ENCODE assay signal across 8 mouse cellular contexts in genomic region chr11:120579316-120580107, GRCm38 (mm10). TPM values are rescaled to one million over a fixed set of nuclear protein-coding genes. Genes with fewer than 3 reads are reported as not detected.
DNase-seq lines count a peak whose midpoint lies in the region; ATAC-seq and TF ChIP-seq lines count a peak whose summit lies in the region.

No protein-coding gene starts in this region.

- peak overlapping the region; percentile 94 for H3K9ac ChIP-seq in intestine, embryonic 16.5 days (ENCODE audit: low read depth, low read length)
- H3K9ac ChIP-seq in midbrain, postnatal 0 days (replicated peaks; ENCODE audit: low read length, poor library complexity, severe bottlenecking) = no peak overlapping the region
- H3K9ac ChIP-seq in stomach, embryonic 14.5 days (replicated peaks; ENCODE audit: low read depth, low read length) = peak overlapping the region; percentile 2; the same call in 1 of the 2 replicates

- 49% methylated on average over 15 of the region's 15 CpGs for WGBS in intestine, embryonic 16.5 days
- WGBS in midbrain, postnatal 0 days = 62% methylated on average over 15 of the region's 15 CpGs
- 51% methylated on average over 15 of the region's 15 CpGs for WGBS in stomach, embryonic 14.5 days

- no peaks in the 10 kb centered on the region for H3K27me3 ChIP-seq in intestine, embryonic 16.5 days (replicated peaks; ENCODE audit: control insufficient read depth, insufficient read depth, low read length)
- no peaks in the 10 kb centered on the region for H3K27me3 ChIP-seq in midbrain, postnatal 0 days (ENCODE audit: insufficient read depth, low read length)
- H3K27me3 ChIP-seq in stomach, embryonic 14.5 days (ENCODE audit: control insufficient read depth, insufficient read depth, low read length) = no peaks in the 10 kb centered on the region

- no peak for ATAC-seq in intestine, embryonic 16.5 days
- ATAC-seq in midbrain, postnatal 0 days (ENCODE audit: low FRiP score) = no peak
- ATAC-seq in stomach, embryonic 14.5 days (ENCODE audit: insufficient number of reproducible peaks, insufficient read depth, low FRiP score, low read depth) = no peak

- peaks cover 46% of the 10 kb centered on the region for H3K4me1 ChIP-seq in intestine, embryonic 16.5 days (ENCODE audit: control insufficient read depth, insufficient read depth, low read length)
- peaks cover 5% of the 10 kb centered on the region for H3K4me1 ChIP-seq in midbrain, postnatal 0 days (ENCODE audit: insufficient read depth, low read length)
- peaks cover 18% of the 10 kb centered on the region for H3K4me1 ChIP-seq in stomach, embryonic 14.5 days (ENCODE audit: control insufficient read depth, insufficient read depth, low read length)

- H3K9me3 ChIP-seq in intestine, embryonic 16.5 days (ENCODE audit: control insufficient read depth, low read length) = no peaks in the 10 kb centered on the region
- no peaks in the 10 kb centered on the region for H3K9me3 ChIP-seq in midbrain, postnatal 0 days (ENCODE audit: low read length)
- H3K9me3 ChIP-seq in stomach, embryonic 14.5 days (ENCODE audit: control insufficient read depth, low read depth, low read length) = 0 out of 2 replicates have a peak, but pooled peaks cover 3% of the 10 kb centered on the region

- DNase-seq in ovary, postnatal 10 days (ENCODE audit: low spot score) = peak; percentile 57
- DNase-seq in ovary, adult 18-20 months (ENCODE audit: low spot score) = no peak
- DNase-seq in embryo, embryonic 10 days (ENCODE audit: low spot score) = peak; percentile 78
- DNase-seq in gastrocnemius, postnatal 36 days = peak; percentile 60 to 63
- DNase-seq in liver = peak; percentile 82
- DNase-seq in midbrain, postnatal 0 days (ENCODE audit: low spot score) = peak; percentile 70

- intact Hi-C loops in gastrocnemius, postnatal 36 days (cut with DNase I) = loop anchor here (2.0 to 5.0 kb wide), 2 partner anchors 19 to 33 kb away; partner anchors contain the start of genes Alyref and Anapc11

- TF ChIP-seq CTCF in midbrain, postnatal 0 days (IDR thresholded peaks at IDR 0.05) = peak; percentile 96

- peak overlapping the region; percentile 63 for H3K4me2 ChIP-seq in intestine, embryonic 16.5 days (ENCODE audit: low read depth, low read length)
- H3K4me2 ChIP-seq in midbrain, postnatal 0 days (ENCODE audit: low read depth, low read length, poor library complexity, severe bottlenecking) = peak overlapping the region; percentile 95
- peak overlapping the region; percentile 95 for H3K4me2 ChIP-seq in stomach, embryonic 14.5 days (replicated peaks; ENCODE audit: low read depth, low read length)

- peak overlapping the region; percentile 75 for H3K4me3 ChIP-seq in intestine, embryonic 16.5 days (ENCODE audit: low read length)
- peak overlapping the region; percentile 96 for H3K4me3 ChIP-seq in midbrain, postnatal 0 days (ENCODE audit: low read depth, low read length)
- peak overlapping the region; percentile 91 for H3K4me3 ChIP-seq in stomach, embryonic 14.5 days (ENCODE audit: low read depth, low read length)

- peak overlapping the region; percentile 93 for H3K27ac ChIP-seq in intestine, embryonic 16.5 days (ENCODE audit: low read length)
- H3K27ac ChIP-seq in midbrain, postnatal 0 days (ENCODE audit: low read depth, low read length) = peak overlapping the region; percentile 96; the same call in 1 of the 2 replicates
- peak overlapping the region; percentile 94; the same call in 1 of the 2 replicates for H3K27ac ChIP-seq in stomach, embryonic 14.5 days (ENCODE audit: low read length)

- peaks cover 24% of the 10 kb centered on the region for H3K36me3 ChIP-seq in intestine, embryonic 16.5 days (ENCODE audit: control insufficient read depth, insufficient read depth, low read length)
- peaks cover 26% of the 10 kb centered on the region for H3K36me3 ChIP-seq in midbrain, postnatal 0 days (ENCODE audit: insufficient read depth, low read length)
- H3K36me3 ChIP-seq in stomach, embryonic 14.5 days (ENCODE audit: control insufficient read depth, insufficient read depth, low read length) = peaks cover 29% of the 10 kb centered on the region

RNA-seq across cellular contexts. Expression of gene Arhgdia, which starts 1.9 kb away (rescaled TPM):
- 10 to 100 TPM; 73.1 to 77.1 TPM for total RNA-seq in gastrocnemius, postnatal 36 days (2021)
- polyA plus RNA-seq in intestine, embryonic 16.5 days (2015; fragmentation: Nextera tagmentation; extraction: Ambion mirVana) = 626 and 641 TPM in 2 replicates
- total RNA-seq in midbrain, postnatal 0 days (2014; rRNA removed) = 233 and 286 TPM in 2 replicates
- 390 and 417 TPM in 2 replicates for polyA plus RNA-seq in midbrain, postnatal 0 days (2015; fragmentation: Nextera tagmentation; extraction: Ambion mirVana)
- 575 and 578 TPM in 2 replicates for polyA plus RNA-seq in stomach, embryonic 14.5 days (2014; fragmentation: Nextera tagmentation; extraction: Ambion mirVana)

RNA-seq across cellular contexts. Expression of gene P4hb, which starts 6.5 kb away (rescaled TPM):
- total RNA-seq in gastrocnemius, postnatal 36 days (2021) = 100 to 1,000 TPM; 174 to 203 TPM
- 1,365 and 1,538 TPM in 2 replicates for polyA plus RNA-seq in intestine, embryonic 16.5 days (2015; fragmentation: Nextera tagmentation; extraction: Ambion mirVana)
- 161 and 165 TPM in 2 replicates for total RNA-seq in midbrain, postnatal 0 days (2014; rRNA removed)
- polyA plus RNA-seq in midbrain, postnatal 0 days (2015; fragmentation: Nextera tagmentation; extraction: Ambion mirVana) = 191 and 209 TPM in 2 replicates
- 768 and 850 TPM in 2 replicates for polyA plus RNA-seq in stomach, embryonic 14.5 days (2014; fragmentation: Nextera tagmentation; extraction: Ambion mirVana)

RNA-seq across cellular contexts. Expression of gene Alyref, which starts 18.7 kb away (rescaled TPM):
- total RNA-seq in gastrocnemius, postnatal 36 days (2021) = 10 to 100 TPM; 36.1 to 41.5 TPM
- 19.6 and 86.6 TPM in 2 replicates for polyA plus RNA-seq in intestine, embryonic 16.5 days (2015; fragmentation: Nextera tagmentation; extraction: Ambion mirVana)
- total RNA-seq in midbrain, postnatal 0 days (2014; rRNA removed) = 70.8 and 86.9 TPM in 2 replicates
- polyA plus RNA-seq in midbrain, postnatal 0 days (2015; fragmentation: Nextera tagmentation; extraction: Ambion mirVana) = 130 and 145 TPM in 2 replicates
- 314 and 411 TPM in 2 replicates for polyA plus RNA-seq in stomach, embryonic 14.5 days (2014; fragmentation: Nextera tagmentation; extraction: Ambion mirVana)

RNA-seq across cellular contexts. Expression of gene Anapc11, which starts 18.7 kb away (rescaled TPM):
- 10 to 100 TPM; 44.0 to 50.5 TPM for total RNA-seq in gastrocnemius, postnatal 36 days (2021)
- polyA plus RNA-seq in intestine, embryonic 16.5 days (2015; fragmentation: Nextera tagmentation; extraction: Ambion mirVana) = 164 and 171 TPM in 2 replicates
- 41.1 and 58.4 TPM in 2 replicates for total RNA-seq in midbrain, postnatal 0 days (2014; rRNA removed)
- polyA plus RNA-seq in midbrain, postnatal 0 days (2015; fragmentation: Nextera tagmentation; extraction: Ambion mirVana) = 193 and 203 TPM in 2 replicates
- polyA plus RNA-seq in stomach, embryonic 14.5 days (2014; fragmentation: Nextera tagmentation; extraction: Ambion mirVana) = 234 and 267 TPM in 2 replicates

RNA-seq across cellular contexts. Expression of gene Ppp1r27, which starts 28.6 kb away (rescaled TPM):
- 100 to 1,000 TPM; 153 to 173 TPM for total RNA-seq in gastrocnemius, postnatal 36 days (2021)
- 0.37 TPM in 1 of 2 replicates, not detected in the other for polyA plus RNA-seq in intestine, embryonic 16.5 days (2015; fragmentation: Nextera tagmentation; extraction: Ambion mirVana)
- not detected in 2 replicates for total RNA-seq in midbrain, postnatal 0 days (2014; rRNA removed)
- polyA plus RNA-seq in midbrain, postnatal 0 days (2015; fragmentation: Nextera tagmentation; extraction: Ambion mirVana) = not detected in 2 replicates
- polyA plus RNA-seq in stomach, embryonic 14.5 days (2014; fragmentation: Nextera tagmentation; extraction: Ambion mirVana) = not detected in 2 replicates
